Mouse (Mus musculus): ENCODE results near the gene Eif4g2. TPM values are rescaled to one million over a fixed set of nuclear protein-coding genes. Genes with fewer than 3 reads are reported as not detected.

The Eif4g2 gene
- 893 and 1,080 TPM in 2 replicates for polyA plus RNA-seq (2015; fragmentation: Nextera tagmentation; extraction: Ambion mirVana)

GRCm38 (mm10) chr7:111082822-111083732 lies at the start of gene Eif4g2:
TSS of gene Eif4g2 (minus strand) at chr7:111083030.
- Histone ChIP-seq H3K4me3 (ENCODE audit: low read length) (peak within 1 kb of the TSS; percentile 73), H3K4me1 (ENCODE audit: control insufficient read depth, insufficient read depth, low read depth, low read length) (peaks cover 22% of the 10 kb centered on the region), H3K36me3 (ENCODE audit: control insufficient read depth, insufficient read depth, low read length) (peaks cover 24% of the 10 kb centered on the region), H3K9ac (ENCODE audit: low read depth, low read length) (peak within 1 kb of the TSS; percentile 89), H3K4me2 (ENCODE audit: low read length) (peak within 1 kb of the TSS; percentile 70), H3K27ac (ENCODE audit: low read depth, low read length) (peak within 1 kb of the TSS; percentile 98), H3K27me3 (replicated peaks; ENCODE audit: control insufficient read depth, insufficient read depth, low read length) (no peaks in the 10 kb centered on the region), H3K9me3 (ENCODE audit: control insufficient read depth, low read length) (no peaks in the 10 kb centered on the region)
- 1% methylated on average over 65 of the region's 70 CpGs for WGBS
- peak; percentile 99 for ATAC-seq

- WGBS = 66% methylated on average over 2 of the region's 2 CpGs
- no peak overlapping the region for H3K4me2 ChIP-seq (ENCODE audit: low read length)
- H3K27ac ChIP-seq (ENCODE audit: low read depth, low read length) = no peak overlapping the region
- no peak for ATAC-seq
- H3K36me3 ChIP-seq (ENCODE audit: control insufficient read depth, insufficient read depth, low read length) = no peaks in the 10 kb centered on the region
- no peak overlapping the region for H3K9ac ChIP-seq (ENCODE audit: low read depth, low read length)
- no peaks in the 10 kb centered on the region for H3K4me1 ChIP-seq (ENCODE audit: control insufficient read depth, insufficient read depth, low read depth, low read length)
- no peaks in the 10 kb centered on the region for H3K9me3 ChIP-seq (ENCODE audit: control insufficient read depth, low read length)
- H3K4me3 ChIP-seq (ENCODE audit: low read length) = no peak overlapping the region
- H3K27me3 ChIP-seq (replicated peaks; ENCODE audit: control insufficient read depth, insufficient read depth, low read length) = no peaks in the 10 kb centered on the region
Measured at GRCm38 (mm10) chr7:111132596-111132995, 49.8 kb upstream of the Eif4g2 start.

GRCm38 (mm10) chr7:111126636-111127395 lies 44.0 kb upstream of the Eif4g2 start:
- WGBS = 74% methylated on average over 3 of the region's 3 CpGs
- ATAC-seq = no peak
- Histone ChIP-seq H3K4me3 (ENCODE audit: low read length) (no peak overlapping the region), H3K9me3 (ENCODE audit: control insufficient read depth, low read length) (no peaks in the 10 kb centered on the region), H3K27ac (ENCODE audit: low read depth, low read length) (no peak overlapping the region), H3K9ac (ENCODE audit: low read depth, low read length) (no peak overlapping the region), H3K27me3 (replicated peaks; ENCODE audit: control insufficient read depth, insufficient read depth, low read length) (no peaks in the 10 kb centered on the region), H3K4me2 (ENCODE audit: low read length) (no peak overlapping the region), H3K36me3 (ENCODE audit: control insufficient read depth, insufficient read depth, low read length) (no peaks in the 10 kb centered on the region), H3K4me1 (ENCODE audit: control insufficient read depth, insufficient read depth, low read depth, low read length) (no peaks in the 10 kb centered on the region; the same call in 1 of the 2 replicates)

GRCm38 (mm10) chr7:111123761-111124546 lies 41.1 kb upstream of the Eif4g2 start:
- no peak for ATAC-seq
- H3K9me3 ChIP-seq (ENCODE audit: control insufficient read depth, low read length) = no peaks in the 10 kb centered on the region

GRCm38 (mm10) chr7:111122531-111123130 lies 39.8 kb upstream of the Eif4g2 start:
- H3K36me3 ChIP-seq (ENCODE audit: control insufficient read depth, insufficient read depth, low read length) = no peaks in the 10 kb centered on the region
- H3K4me1 ChIP-seq (ENCODE audit: control insufficient read depth, insufficient read depth, low read depth, low read length) = peaks cover 5% of the 10 kb centered on the region
- peak overlapping the region; percentile 66 for H3K4me3 ChIP-seq (ENCODE audit: low read length)
- ATAC-seq = peak; percentile 100
- under 1% methylated on average over 44 of the region's 44 CpGs for WGBS
- peak overlapping the region; percentile 85 for H3K9ac ChIP-seq (ENCODE audit: low read depth, low read length)
- no peaks in the 10 kb centered on the region for H3K9me3 ChIP-seq (ENCODE audit: control insufficient read depth, low read length)
- H3K4me2 ChIP-seq (ENCODE audit: low read length) = peak overlapping the region; percentile 63
- H3K27me3 ChIP-seq (replicated peaks; ENCODE audit: control insufficient read depth, insufficient read depth, low read length) = no peaks in the 10 kb centered on the region
- H3K27ac ChIP-seq (ENCODE audit: low read depth, low read length) = peak overlapping the region; percentile 99

More at GRCm38 (mm10) chr7:111123761-111124546, 41.1 kb upstream of the Eif4g2 start:
- Histone ChIP-seq H3K4me3 (ENCODE audit: low read length) (no peak overlapping the region), H3K27me3 (replicated peaks; ENCODE audit: control insufficient read depth, insufficient read depth, low read length) (no peaks in the 10 kb centered on the region), H3K4me2 (ENCODE audit: low read length) (no peak overlapping the region), H3K9ac (ENCODE audit: low read depth, low read length) (no peak overlapping the region), H3K36me3 (ENCODE audit: control insufficient read depth, insufficient read depth, low read length) (no peaks in the 10 kb centered on the region), H3K27ac (ENCODE audit: low read depth, low read length) (no peak overlapping the region), H3K4me1 (ENCODE audit: control insufficient read depth, insufficient read depth, low read depth, low read length) (peaks cover 5% of the 10 kb centered on the region)
- 90% methylated on average over 2 of the region's 2 CpGs for WGBS

GRCm38 (mm10) chr7:111122084-111122530 lies 39.3 kb upstream of the Eif4g2 start:
- peak overlapping the region; percentile 66 for H3K4me3 ChIP-seq (ENCODE audit: low read length)
- WGBS = under 1% methylated on average over 34 of the region's 34 CpGs
- H3K4me2 ChIP-seq (ENCODE audit: low read length) = peak overlapping the region; percentile 61
- peak overlapping the region; percentile 99 for H3K27ac ChIP-seq (ENCODE audit: low read depth, low read length)
- H3K4me1 ChIP-seq (ENCODE audit: control insufficient read depth, insufficient read depth, low read depth, low read length) = peaks cover 5% of the 10 kb centered on the region
- no peaks in the 10 kb centered on the region for H3K36me3 ChIP-seq (ENCODE audit: control insufficient read depth, insufficient read depth, low read length)
- peak; percentile 91 for ATAC-seq
- peak overlapping the region; percentile 85 for H3K9ac ChIP-seq (ENCODE audit: low read depth, low read length)
- no peaks in the 10 kb centered on the region for H3K27me3 ChIP-seq (replicated peaks; ENCODE audit: control insufficient read depth, insufficient read depth, low read length)
- no peaks in the 10 kb centered on the region for H3K9me3 ChIP-seq (ENCODE audit: control insufficient read depth, low read length)

- no peaks in the 10 kb centered on the region for H3K36me3 ChIP-seq (ENCODE audit: control insufficient read depth, insufficient read depth, low read length)
- 25% methylated on average over 9 of the region's 9 CpGs for WGBS
Measured at GRCm38 (mm10) chr7:111121522-111121921, 38.7 kb upstream of the Eif4g2 start.

GRCm38 (mm10) chr7:111109561-111109960 lies 26.7 kb upstream of the Eif4g2 start:
- no peak for ATAC-seq
- 84% methylated on average over 2 of the region's 2 CpGs for WGBS
- H3K36me3 ChIP-seq (ENCODE audit: control insufficient read depth, insufficient read depth, low read length) = no peaks in the 10 kb centered on the region
- H3K4me3 ChIP-seq (ENCODE audit: low read length) = no peak overlapping the region
- H3K27ac ChIP-seq (ENCODE audit: low read depth, low read length) = no peak overlapping the region
- no peak overlapping the region for H3K4me2 ChIP-seq (ENCODE audit: low read length)
- no peaks in the 10 kb centered on the region for H3K27me3 ChIP-seq (replicated peaks; ENCODE audit: control insufficient read depth, insufficient read depth, low read length)
- H3K9me3 ChIP-seq (ENCODE audit: control insufficient read depth, low read length) = no peaks in the 10 kb centered on the region
- no peak overlapping the region for H3K9ac ChIP-seq (ENCODE audit: low read depth, low read length)
- no peaks in the 10 kb centered on the region for H3K4me1 ChIP-seq (ENCODE audit: control insufficient read depth, insufficient read depth, low read depth, low read length)

More at GRCm38 (mm10) chr7:111121522-111121921, 38.7 kb upstream of the Eif4g2 start:
- no peak for ATAC-seq
- Histone ChIP-seq H3K9ac (ENCODE audit: low read depth, low read length) (peak overlapping the region; percentile 85; the same call in 1 of the 2 replicates), H3K27me3 (replicated peaks; ENCODE audit: control insufficient read depth, insufficient read depth, low read length) (no peaks in the 10 kb centered on the region), H3K4me1 (ENCODE audit: control insufficient read depth, insufficient read depth, low read depth, low read length) (peaks cover 5% of the 10 kb centered on the region), H3K9me3 (ENCODE audit: control insufficient read depth, low read length) (no peaks in the 10 kb centered on the region), H3K4me2 (ENCODE audit: low read length) (peak overlapping the region; percentile 61), H3K4me3 (ENCODE audit: low read length) (peak overlapping the region; percentile 66), H3K27ac (ENCODE audit: low read depth, low read length) (peak overlapping the region; percentile 99)
